Comparison of ENCODE assay signal across 9 mouse cellular contexts in the genomic region with DNA sequence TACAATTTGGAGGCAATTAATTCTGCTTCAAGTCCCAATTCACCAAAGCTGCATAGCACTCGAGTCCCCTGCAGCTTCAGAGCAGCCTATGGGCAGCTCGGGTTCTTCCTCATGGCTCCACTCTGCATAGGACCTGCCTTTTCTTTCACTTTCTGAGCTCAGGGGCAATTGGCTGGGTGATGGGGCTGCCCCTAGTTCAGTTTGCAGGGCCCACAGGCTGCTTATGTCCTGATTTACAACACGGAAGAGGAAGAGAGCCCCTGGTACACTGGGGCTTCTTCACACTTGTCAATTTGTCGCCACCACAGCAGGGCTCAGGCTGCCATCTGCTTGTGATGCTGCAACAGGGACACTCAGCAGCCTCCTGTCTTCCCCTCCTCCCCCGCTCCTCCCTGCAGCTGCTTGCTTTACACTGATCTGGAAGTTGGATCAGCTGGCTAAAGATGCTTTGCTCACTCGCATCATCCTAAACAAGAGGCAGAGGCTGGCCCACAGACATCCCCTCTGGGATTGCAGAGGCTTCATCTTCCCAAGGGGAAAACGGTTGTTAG. TPM values are rescaled to one million over a fixed set of nuclear protein-coding genes. Genes with fewer than 3 reads are reported as not detected.
DNase-seq lines count a peak whose midpoint lies in the region; ATAC-seq and TF ChIP-seq lines count a peak whose summit lies in the region.
"Had no signal": no experiment of that assay in that cellular context is flagged by ENCODE, and none has a peak within 500 bp of the region (broad histone marks: within the 10 kb centered on the region; RNA-seq: fewer than 3 reads in every experiment).

No protein-coding gene starts in this region.

- no peaks in the 10 kb centered on the region for H3K9me3 ChIP-seq in lung, embryonic 14.5 days (ENCODE audit: low read depth, low read length)
- H3K9me3 ChIP-seq in embryonic facial prominence, embryonic 11.5 days (replicated peaks; ENCODE audit: control insufficient read depth, low read length), result no peaks in the 10 kb centered on the region
- no peaks in the 10 kb centered on the region for H3K9me3 ChIP-seq in heart, embryonic 16.5 days (replicated peaks; ENCODE audit: control insufficient read depth, low read length)
- H3K9me3 ChIP-seq: limb, embryonic 15.5 days had no signal

- WGBS in lung, embryonic 14.5 days, result 12% methylated on average over 7 of the region's 7 CpGs
- 10% methylated on average over 7 of the region's 7 CpGs for WGBS in embryonic facial prominence, embryonic 11.5 days
- WGBS in heart, embryonic 16.5 days, result 13% methylated on average over 7 of the region's 7 CpGs

- DNase-seq in lung, embryonic 14.5 days, result peak; percentile 38
- DNase-seq in lung, adult 18-20 months, result no peak
- DNase-seq in embryonic facial prominence, embryonic 11.5 days (ENCODE audit: low spot score), result peak; percentile 8
- DNase-seq in layer of hippocampus, postnatal 36 days, result peak; percentile 56 to 61
- DNase-seq in naive thymus-derived CD4-positive, alpha-beta T cell, adult 2 months (ENCODE audit: low read depth), result peak; percentile 8
- DNase-seq in spleen, adult 12 weeks (ENCODE audit: low spot score), result no peak
- no peak for DNase-seq in adipocyte (ENCODE audit: low spot score)

- no peak for TF ChIP-seq CTCF in lung, embryonic 14.5 days (IDR thresholded peaks at IDR 0.05; ENCODE audit: low read depth)

- H3K4me1 ChIP-seq in lung, embryonic 14.5 days (ENCODE audit: insufficient read depth), result peaks cover 3% of the 10 kb centered on the region; the same call in 1 of the 2 replicates
- no peaks in the 10 kb centered on the region for H3K4me1 ChIP-seq in embryonic facial prominence, embryonic 11.5 days (ENCODE audit: control insufficient read depth, insufficient read depth, low read length)
- H3K4me1 ChIP-seq in heart, embryonic 16.5 days (ENCODE audit: control insufficient read depth, insufficient read depth, low read length), result no peaks in the 10 kb centered on the region

- peak; percentile 47; the same call in 1 of the 2 replicates for ATAC-seq in lung, embryonic 14.5 days (ENCODE audit: insufficient read depth)
- ATAC-seq in embryonic facial prominence, embryonic 11.5 days (replicated peaks; ENCODE audit: insufficient number of reproducible peaks, low FRiP score, low TSS enrichment, low read depth), result peak; percentile 70; the same call in 1 of the 2 replicates
- no peak for ATAC-seq in heart, embryonic 16.5 days (replicated peaks; ENCODE audit: extremely low read depth, insufficient read depth, low FRiP score)

- 0 out of 2 replicates have a peak, but pooled peaks cover 4% of the 10 kb centered on the region for H3K27me3 ChIP-seq in lung, embryonic 14.5 days (ENCODE audit: insufficient read depth, low read length)
- H3K27me3 ChIP-seq in embryonic facial prominence, embryonic 11.5 days (ENCODE audit: control insufficient read depth, insufficient read depth, low read length), result 0 out of 2 replicates have a peak, but pooled peaks cover 2% of the 10 kb centered on the region
- H3K27me3 ChIP-seq in heart, embryonic 16.5 days (ENCODE audit: control insufficient read depth, insufficient read depth, low read length), result no peaks in the 10 kb centered on the region

- peak overlapping the region; percentile 41 for H3K4me2 ChIP-seq in lung, embryonic 14.5 days
- no peak overlapping the region for H3K4me2 ChIP-seq in embryonic facial prominence, embryonic 11.5 days (ENCODE audit: low read depth, low read length)
- peak overlapping the region; percentile 41 for H3K4me2 ChIP-seq in heart, embryonic 16.5 days (ENCODE audit: low read depth, low read length)
- H3K4me2 ChIP-seq: limb, embryonic 15.5 days had no signal

- no peak overlapping the region for H3K9ac ChIP-seq in lung, embryonic 14.5 days
- no peak overlapping the region for H3K9ac ChIP-seq in embryonic facial prominence, embryonic 11.5 days (replicated peaks; ENCODE audit: low read length)
- H3K9ac ChIP-seq in heart, embryonic 16.5 days (ENCODE audit: low read length), result no peak overlapping the region
- H3K9ac ChIP-seq: limb, embryonic 15.5 days had no signal

- no peak overlapping the region for H3K27ac ChIP-seq in lung, embryonic 14.5 days (ENCODE audit: low read depth)
- H3K27ac ChIP-seq in embryonic facial prominence, embryonic 11.5 days (replicated peaks; ENCODE audit: low read depth, low read length), result no peak overlapping the region
- no peak overlapping the region for H3K27ac ChIP-seq in heart, embryonic 16.5 days (ENCODE audit: low read length)
- H3K27ac ChIP-seq: limb, embryonic 15.5 days had no signal

- H3K36me3 ChIP-seq in lung, embryonic 14.5 days (ENCODE audit: insufficient read depth), result no peaks in the 10 kb centered on the region
- H3K36me3 ChIP-seq in embryonic facial prominence, embryonic 11.5 days (replicated peaks; ENCODE audit: control insufficient read depth, insufficient read depth, low read depth, low read length), result no peaks in the 10 kb centered on the region
- no peaks in the 10 kb centered on the region for H3K36me3 ChIP-seq in heart, embryonic 16.5 days (ENCODE audit: control insufficient read depth, insufficient read depth)
- H3K36me3 ChIP-seq: limb, embryonic 15.5 days had no signal

- no peak overlapping the region for H3K4me3 ChIP-seq in lung, embryonic 14.5 days (ENCODE audit: low read depth, low read length)
- H3K4me3 ChIP-seq in embryonic facial prominence, embryonic 11.5 days (ENCODE audit: low read depth, low read length), result no peak overlapping the region
- peak overlapping the region; percentile 29; the same call in 1 of the 2 replicates for H3K4me3 ChIP-seq in heart, embryonic 16.5 days (ENCODE audit: low read length)
- H3K4me3 ChIP-seq: limb, embryonic 15.5 days had no signal

RNA-seq across cellular contexts. Expression of a gene that starts 38.7 kb away (rescaled TPM):
- 0.31 and 0.59 TPM in 2 replicates for polyA plus RNA-seq in lung, embryonic 14.5 days (2014; fragmentation: Nextera tagmentation; extraction: Ambion mirVana)
- polyA plus RNA-seq in embryonic facial prominence, embryonic 11.5 days (2014; fragmentation: Nextera tagmentation; extraction: Ambion mirVana), result 3.0 and 3.5 TPM in 2 replicates
- polyA plus RNA-seq in heart, embryonic 16.5 days (2015; fragmentation: Nextera tagmentation; extraction: Ambion mirVana), result 0.11 and 0.25 TPM in 2 replicates
- total RNA-seq in layer of hippocampus, postnatal 36 days (2021), result under 1 TPM; 0.27 to 0.30 TPM

RNA-seq across cellular contexts. Expression of a gene that starts 40.0 kb away (rescaled TPM):
- polyA plus RNA-seq in lung, embryonic 14.5 days (2014; fragmentation: Nextera tagmentation; extraction: Ambion mirVana), result 0.27 and 0.37 TPM in 2 replicates
- 1.1 and 1.6 TPM in 2 replicates for polyA plus RNA-seq in embryonic facial prominence, embryonic 11.5 days (2014; fragmentation: Nextera tagmentation; extraction: Ambion mirVana)
- 0.16 TPM in 1 of 2 replicates, not detected in the other for polyA plus RNA-seq in heart, embryonic 16.5 days (2015; fragmentation: Nextera tagmentation; extraction: Ambion mirVana)
- under 1 TPM; 0.22 to 0.51 TPM for total RNA-seq in layer of hippocampus, postnatal 36 days (2021)

Comparison
In these comparisons a context has a peak if more than half of its experiments do, and no peak if none do; other contexts are left out.
1. DNase-seq: peak in lung, embryonic 14.5 days (single experiment), embryonic facial prominence, embryonic 11.5 days (single experiment), layer of hippocampus, postnatal 36 days (2 of 2) and naive thymus-derived CD4-positive, alpha-beta T cell, adult 2 months (single experiment); none in lung, adult 18-20 months (0 of 2), spleen, adult 12 weeks (single experiment) and adipocyte (single experiment).